Mouse (Mus musculus) spleen, postnatal 36 days (tissue): Measurements from ENCODE around the gene Kng1.
"Not testable (repeated sequence)": the region's sequence is repeated elsewhere in the genome, so short reads cannot be mapped to it uniquely, and the experiment has no call there.

Experiments used
- DNase-seq, 2 experiments: peaks; one replicate each; pipeline ENCODE4 v3.0.0; 2022; ENCODE audit warnings: low spot score in 2 of 2, mixed read lengths in 1 of 2

The Kng1 gene

GRCm38 (mm10) chr16:23057668-23058447 lies at the start of gene Kng1:
Kng1 (plus strand) TSS chr16:23057865.
- not testable (repeated sequence) for DNase-seq

- DNase-seq = not testable (repeated sequence)
Measured at GRCm38 (mm10) chr16:23013786-23014185, 43.9 kb upstream of the Kng1 start.

GRCm38 (mm10) chr16:23014645-23015044 lies 43.0 kb upstream of the Kng1 start:
- DNase-seq = not testable (repeated sequence)

GRCm38 (mm10) chr16:23020571-23020970 lies 37.1 kb upstream of the Kng1 start:
- DNase-seq = not testable (repeated sequence)

GRCm38 (mm10) chr16:23025111-23025510 lies 32.6 kb upstream of the Kng1 start:
- no peak for DNase-seq

GRCm38 (mm10) chr16:23026582-23026981 lies 31.1 kb upstream of the Kng1 start:
- no peak for DNase-seq

- not testable (repeated sequence) for DNase-seq
Measured at GRCm38 (mm10) chr16:23027341-23027740, 30.3 kb upstream of the Kng1 start.

GRCm38 (mm10) chr16:23028966-23029600 lies 28.6 kb upstream of the Kng1 start, which contains the start of gene Kng2:
Kng2 (minus strand) TSS chr16:23029482.
- DNase-seq = not testable (repeated sequence)

- no peak for DNase-seq
Measured at GRCm38 (mm10) chr16:23030673-23031435, 26.8 kb upstream of the Kng1 start.

GRCm38 (mm10) chr16:23033673-23034072 lies 24.0 kb upstream of the Kng1 start:
- no peak for DNase-seq

- no peak for DNase-seq
Measured at GRCm38 (mm10) chr16:23037744-23038143, 19.9 kb upstream of the Kng1 start.

GRCm38 (mm10) chr16:23039281-23039680 lies 18.4 kb upstream of the Kng1 start:
- no peak for DNase-seq

GRCm38 (mm10) chr16:23040876-23041275 lies 16.8 kb upstream of the Kng1 start:
- DNase-seq = no peak

- DNase-seq = no peak
Measured at GRCm38 (mm10) chr16:23046319-23046718, 11.3 kb upstream of the Kng1 start.

- DNase-seq = not testable (repeated sequence)
Measured at GRCm38 (mm10) chr16:23059630-23060029, 2.0 kb downstream of the Kng1 start.

- not testable (repeated sequence) for DNase-seq
Measured at GRCm38 (mm10) chr16:23060781-23061325, 3.2 kb downstream of the Kng1 start.

- not testable (repeated sequence) for DNase-seq
Measured at GRCm38 (mm10) chr16:23077516-23077915, 19.9 kb downstream of the Kng1 start.

GRCm38 (mm10) chr16:23087159-23087558 lies 29.5 kb downstream of the Kng1 start:
- DNase-seq = not testable (repeated sequence)

GRCm38 (mm10) chr16:23087712-23088111 lies 30.0 kb downstream of the Kng1 start:
- DNase-seq = not testable (repeated sequence)

- not testable (repeated sequence) for DNase-seq
Measured at GRCm38 (mm10) chr16:23088491-23088890, 30.8 kb downstream of the Kng1 start.

GRCm38 (mm10) chr16:23091345-23091744 lies 33.7 kb downstream of the Kng1 start:
- DNase-seq = not testable (repeated sequence)
